Mouse (Mus musculus) heart, adult 10 weeks (tissue): ENCODE data around the gene Ryr1. TPM values are rescaled to one million over a fixed set of nuclear protein-coding genes. Genes with fewer than 3 reads are reported as not detected.

ENCODE experiments used
- polyA plus RNA-seq: library from polyadenylated mRNA; stranded (reverse); fragments of 350-450 nt; fragmentation: Illumina TruSeq; extraction: RNeasy Lipid Tissue Mini Kit (QIAGEN cat#74804); gene quantifications from one replicate; pipeline ENCODE4 v1.2.3, GENCODE M21; 2014; ENCODE audit warnings: low read depth, low replicate concordance

Gene Ryr1
- polyA plus RNA-seq = 0.05 TPM

DNA sequence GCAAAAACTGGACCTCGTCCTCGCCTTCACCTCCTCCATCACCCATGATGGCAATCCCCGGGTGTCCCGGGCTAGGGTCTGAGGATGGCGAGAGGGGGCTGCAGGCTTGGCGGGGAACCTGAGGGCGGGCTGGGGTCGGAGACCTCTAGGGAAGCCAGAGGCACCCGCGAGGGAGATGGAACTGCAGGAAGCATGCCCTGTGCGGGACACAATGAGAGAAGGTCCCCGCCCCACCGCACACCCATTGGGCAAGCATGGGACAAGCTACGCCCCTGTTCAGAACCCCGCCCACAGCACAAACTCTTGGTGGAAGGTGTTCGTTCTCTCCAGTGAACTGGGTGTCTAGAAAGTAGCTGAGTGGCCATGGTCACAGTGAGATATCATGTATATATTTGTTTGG, at the start of gene Ryr1:
Gene Ryr1 (minus strand): TSS at position 210 of the 400 bp plus-strand sequence.

GRCm38 (mm10) chr7:29170066-29170754, 45.2 kb upstream of the Ryr1 start, which contains the start of the genes Ggn and Spred3:
Ggn (plus strand) TSS chr7:29170210.
Spred3 (minus strand) TSS chr7:29170411.

GRCm38 (mm10) chr7:29155838-29156782, 31.1 kb upstream of the Ryr1 start, which contains the start of gene Fam98c:
Fam98c (minus strand) TSS chr7:29156234.

GRCm38 (mm10) chr7:29134693-29135386, 9.9 kb upstream of the Ryr1 start, which contains the start of gene Rasgrp4:
Rasgrp4 (plus strand) TSS chr7:29134851.

GRCm38 (mm10) chr7:28981651-28982273, 143.2 kb downstream of the Ryr1 start, which contains the start of the genes Eif3k and Map4k1:
Eif3k (minus strand) TSS chr7:28981864.
Map4k1 (plus strand) TSS chr7:28982050.

GRCm38 (mm10) chr7:28961927-28962670, 162.9 kb downstream of the Ryr1 start, which contains the start of gene Actn4:
Actn4 (minus strand) TSS chr7:28962340.

Other genes with a start within 250 kb of the Ryr1 start
- gene Capn12, start 243.8 kb downstream of the Ryr1 start, polyA plus RNA-seq = 1.0 TPM
- 91.4 TPM for gene Actn4, start 162.8 kb downstream of the Ryr1 start, polyA plus RNA-seq
- 233 TPM for gene Eif3k, start 143.3 kb downstream of the Ryr1 start, polyA plus RNA-seq
- 2.0 TPM for gene Map4k1, start 143.1 kb downstream of the Ryr1 start, polyA plus RNA-seq
- 1.8 TPM for gene Rasgrp4, start 9.7 kb upstream of the Ryr1 start, polyA plus RNA-seq
- 18.9 TPM for gene Fam98c, start 31.1 kb upstream of the Ryr1 start, polyA plus RNA-seq
- not detected for gene Ggn, start 45.0 kb upstream of the Ryr1 start, polyA plus RNA-seq
- 1.6 TPM for gene Spred3, start 45.2 kb upstream of the Ryr1 start, polyA plus RNA-seq
- gene Psmd8, start 55.5 kb upstream of the Ryr1 start, polyA plus RNA-seq = 131 TPM
- gene Catsperg1, start 88.9 kb upstream of the Ryr1 start, polyA plus RNA-seq = 0.50 TPM
- 3.4 TPM for gene Kcnk6, start 107.3 kb upstream of the Ryr1 start, polyA plus RNA-seq
- 70.6 TPM for gene Yif1b, start 113.2 kb upstream of the Ryr1 start, polyA plus RNA-seq
- gene 2200002D01Rik, start 123.3 kb upstream of the Ryr1 start, polyA plus RNA-seq = 3.1 TPM
- 34.7 TPM for gene Spint2, start 156.7 kb upstream of the Ryr1 start, polyA plus RNA-seq
- 10.0 TPM for gene Ppp1r14a, start 164.1 kb upstream of the Ryr1 start, polyA plus RNA-seq
- gene Dpf1, start 178.8 kb upstream of the Ryr1 start, polyA plus RNA-seq = 0.47 TPM